Mouse (Mus musculus): ENCODE results near the gene Dync1li1.

Gene Dync1li1

DNA sequence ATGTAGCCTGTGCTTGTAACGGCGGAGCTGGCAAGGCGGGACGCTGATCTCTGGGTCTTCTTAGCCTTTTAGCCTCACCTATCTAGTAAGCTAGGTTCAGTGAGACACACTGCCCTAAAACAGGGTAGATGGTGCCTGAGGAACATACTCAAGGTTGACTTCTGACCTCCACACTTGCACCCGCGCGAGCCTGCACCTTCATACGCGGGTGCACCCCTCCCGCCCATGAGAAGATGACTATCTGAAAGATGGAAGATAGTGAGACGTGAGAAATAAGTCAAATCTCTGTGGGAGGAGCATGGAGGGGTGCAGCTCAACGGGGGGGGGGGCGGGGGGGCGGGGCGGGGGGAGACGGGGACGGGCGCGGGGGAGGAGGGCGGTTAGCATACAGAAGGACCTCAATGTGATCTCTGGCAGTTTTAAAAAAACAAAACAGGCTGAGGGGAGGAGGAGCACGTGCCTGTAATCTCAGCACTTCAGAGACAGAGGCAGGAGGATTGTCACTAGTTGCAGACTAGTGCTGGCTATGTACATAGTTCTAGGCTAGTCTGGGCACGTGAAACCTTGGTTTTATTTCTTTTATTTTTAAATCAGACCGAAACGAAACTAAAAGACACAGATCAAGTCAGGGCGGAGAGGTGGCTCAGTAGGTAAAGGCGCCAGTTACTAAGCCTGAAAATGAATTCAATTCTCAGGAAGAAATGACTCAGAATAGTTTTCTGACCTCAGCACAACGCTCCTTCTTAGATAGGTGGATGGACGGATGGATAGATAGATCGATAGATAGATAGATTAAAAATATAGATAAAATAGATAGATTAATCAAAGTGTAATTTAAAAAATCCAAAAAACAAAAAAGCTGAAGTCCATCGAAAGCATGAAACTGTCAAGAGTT, 41.6 kb downstream of the Dync1li1 start:
- DNase-seq (ENCODE audit: low read depth), result peak; percentile 85

- DNase-seq (ENCODE audit: low read depth), result peak; percentile 99
Observed at GRCm38 (mm10) chr9:114731011-114731755, 42.6 kb downstream of the Dync1li1 start, which contains the start of gene Cmtm6. Gene Cmtm6, plus strand, starts transcription at chr9:114731116.

GRCm38 (mm10) chr9:114731871-114732682, 43.5 kb downstream of the Dync1li1 start:
- peak; percentile 67 for DNase-seq (ENCODE audit: low read depth)

- no peak for DNase-seq (ENCODE audit: low read depth)
Observed at GRCm38 (mm10) chr9:114733238-114733637, 44.6 kb downstream of the Dync1li1 start.

GRCm38 (mm10) chr9:114736442-114736841, 47.9 kb downstream of the Dync1li1 start:
- DNase-seq (ENCODE audit: low read depth), result no peak

DNA sequence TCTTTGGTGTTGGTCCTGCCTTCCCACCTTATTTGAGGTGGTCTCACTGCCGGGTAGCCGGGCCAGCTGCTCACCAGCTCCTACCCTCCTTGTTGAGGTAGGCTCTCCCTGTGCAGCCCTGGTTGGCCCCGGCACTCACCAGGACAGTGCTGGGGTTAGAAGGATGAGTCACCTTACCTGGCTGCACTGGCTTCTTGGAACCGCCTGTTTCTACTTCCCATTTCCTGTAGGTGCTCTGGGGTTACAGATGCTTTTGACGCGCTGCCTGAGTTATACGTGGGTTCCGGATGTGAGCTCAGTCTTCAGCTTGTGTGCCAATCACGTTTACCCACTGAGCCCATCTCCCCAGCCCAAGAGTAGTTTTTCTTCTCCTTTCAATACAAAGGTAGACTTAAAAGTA, 51.7 kb downstream of the Dync1li1 start:
- DNase-seq (ENCODE audit: low read depth), result peak; percentile 71

DNA sequence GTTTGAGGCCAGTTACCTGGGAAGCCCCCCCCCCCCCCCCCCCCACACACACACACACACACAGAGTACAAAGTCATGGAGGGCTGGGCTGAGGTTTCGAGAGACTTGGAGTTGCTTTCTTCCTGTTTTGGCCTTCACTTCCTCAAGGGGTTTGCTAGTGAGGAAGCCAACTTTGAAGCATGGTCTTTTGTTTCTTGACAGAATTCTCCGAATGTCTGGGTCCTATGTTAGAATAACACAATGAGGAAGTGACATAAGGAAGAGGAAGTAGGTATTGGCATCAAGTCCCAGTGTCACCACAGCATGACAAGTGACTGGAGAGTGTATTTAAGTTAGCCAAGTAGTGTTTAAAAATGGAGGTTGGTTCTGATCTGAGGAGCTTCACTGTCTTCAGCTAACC, 54.1 kb downstream of the Dync1li1 start:
- DNase-seq (ENCODE audit: low read depth), result peak; percentile 57

DNA sequence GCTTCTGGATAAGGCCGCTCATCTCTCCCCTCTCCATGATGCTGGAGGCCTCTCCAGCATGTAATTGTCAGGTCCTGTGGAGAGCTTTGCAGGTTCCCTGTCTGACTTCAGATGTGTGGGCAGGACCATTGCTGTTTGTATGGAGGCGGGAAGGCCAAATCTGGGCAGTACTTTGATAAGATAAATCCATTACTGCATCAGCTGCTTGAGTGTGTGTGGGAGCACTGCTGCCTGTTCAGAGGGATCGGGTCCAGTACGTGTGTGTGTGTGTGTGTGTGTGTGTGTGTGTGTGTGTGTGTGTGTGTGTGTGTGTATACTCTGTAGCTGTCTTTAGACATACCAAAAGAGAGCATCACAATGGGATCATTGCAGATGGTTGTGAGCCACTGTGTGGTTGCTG, 56.6 kb downstream of the Dync1li1 start:
- no peak for DNase-seq (ENCODE audit: low read depth)

- no peak for DNase-seq (ENCODE audit: low read depth)
Observed at GRCm38 (mm10) chr9:114745654-114746053, 57.1 kb downstream of the Dync1li1 start.

DNA sequence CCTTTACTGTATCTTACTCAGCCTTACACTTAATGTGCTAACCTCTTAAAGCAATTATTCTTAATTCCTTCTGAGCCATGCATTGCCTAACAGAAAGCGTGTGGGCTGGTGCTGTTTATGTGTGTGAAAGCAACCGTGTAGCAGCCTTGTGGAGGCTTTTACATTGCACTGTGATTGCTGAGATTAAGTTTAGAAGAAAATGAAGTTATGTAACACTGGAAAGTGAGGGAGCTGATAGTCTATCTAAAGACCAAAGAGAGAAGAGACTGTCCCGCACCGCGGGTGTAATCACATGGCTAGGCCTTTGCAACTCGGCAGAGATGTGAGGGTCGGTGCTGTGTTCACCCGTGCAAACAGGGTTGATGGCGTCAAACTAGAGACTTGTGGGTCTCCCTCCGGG, 58.4 kb downstream of the Dync1li1 start:
- DNase-seq (ENCODE audit: low read depth), result no peak

DNA sequence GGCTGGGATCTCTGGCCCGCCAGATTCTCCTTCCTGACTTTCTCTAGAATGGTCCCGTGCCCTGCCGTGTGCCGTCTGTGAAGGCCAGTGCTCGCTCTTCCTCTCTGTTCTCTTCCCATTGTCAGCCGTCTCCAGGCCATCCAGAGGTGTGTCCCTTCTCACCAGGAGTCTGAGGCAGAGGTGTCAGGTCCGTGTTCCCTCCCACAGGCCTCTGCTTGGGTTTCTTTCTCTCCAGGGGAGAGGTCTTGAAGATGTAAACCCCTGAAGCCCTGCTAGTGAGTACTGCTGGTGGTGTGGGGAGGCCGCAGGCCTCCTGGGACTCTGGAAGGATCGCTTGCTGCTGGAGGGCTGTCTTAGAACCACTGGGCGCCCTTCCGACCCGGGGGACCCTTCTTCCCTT, 58.9 kb downstream of the Dync1li1 start:
- no peak for DNase-seq (ENCODE audit: low read depth)

DNA sequence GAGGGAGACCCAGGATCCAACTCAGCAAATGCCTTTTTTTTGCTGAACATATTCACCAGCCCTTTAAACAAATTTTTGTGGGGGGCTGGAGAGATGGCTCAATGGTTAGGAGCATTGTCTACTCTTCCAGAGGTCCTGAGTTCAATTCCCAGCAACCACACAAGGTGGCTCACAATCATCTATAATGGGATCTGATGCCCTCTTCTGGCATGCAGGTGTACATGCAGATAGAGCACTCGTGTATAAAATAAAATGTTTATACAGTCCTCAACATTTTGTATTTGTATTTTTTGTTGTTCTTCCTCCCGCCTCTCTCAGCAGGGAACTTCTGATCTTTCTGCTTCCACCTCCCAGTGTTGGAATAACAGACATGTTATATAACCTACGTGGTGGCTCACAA, 63.0 kb downstream of the Dync1li1 start:
- DNase-seq (ENCODE audit: low read depth), result no peak

- DNase-seq (ENCODE audit: low read depth), result peak; percentile 88
Observed at GRCm38 (mm10) chr9:114752311-114752710, 63.7 kb downstream of the Dync1li1 start.

- peak; percentile 95 for DNase-seq (ENCODE audit: low read depth)
Observed at GRCm38 (mm10) chr9:114752863-114753484, 64.4 kb downstream of the Dync1li1 start.

GRCm38 (mm10) chr9:114758272-114758671, 69.7 kb downstream of the Dync1li1 start:
- peak; percentile 69 for DNase-seq (ENCODE audit: low read depth)

GRCm38 (mm10) chr9:114758801-114759200, 70.2 kb downstream of the Dync1li1 start:
- peak; percentile 43 for DNase-seq (ENCODE audit: low read depth)

DNA sequence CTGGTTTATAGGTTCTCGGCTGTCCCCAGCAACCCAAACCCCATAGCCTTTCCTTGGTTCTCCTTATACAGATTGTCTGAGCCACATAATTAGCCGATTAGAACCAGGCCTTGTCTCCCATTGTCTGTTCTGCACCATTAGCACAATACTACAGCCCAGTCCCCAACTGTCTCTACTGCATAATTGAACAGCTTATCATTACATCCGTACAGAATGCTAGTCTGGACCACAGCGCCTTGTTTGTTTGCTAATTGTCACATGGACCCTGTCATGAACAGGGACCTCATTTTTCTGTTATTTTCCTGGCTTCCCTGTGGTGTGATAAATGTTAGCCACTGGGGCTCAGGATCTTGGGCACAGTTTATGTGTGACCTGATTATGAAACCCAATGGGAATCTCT, 71.3 kb downstream of the Dync1li1 start:
- DNase-seq (ENCODE audit: low read depth), result no peak

- peak; percentile 72 for DNase-seq (ENCODE audit: low read depth)
Observed at GRCm38 (mm10) chr9:114760353-114760752, 71.8 kb downstream of the Dync1li1 start.

DNA sequence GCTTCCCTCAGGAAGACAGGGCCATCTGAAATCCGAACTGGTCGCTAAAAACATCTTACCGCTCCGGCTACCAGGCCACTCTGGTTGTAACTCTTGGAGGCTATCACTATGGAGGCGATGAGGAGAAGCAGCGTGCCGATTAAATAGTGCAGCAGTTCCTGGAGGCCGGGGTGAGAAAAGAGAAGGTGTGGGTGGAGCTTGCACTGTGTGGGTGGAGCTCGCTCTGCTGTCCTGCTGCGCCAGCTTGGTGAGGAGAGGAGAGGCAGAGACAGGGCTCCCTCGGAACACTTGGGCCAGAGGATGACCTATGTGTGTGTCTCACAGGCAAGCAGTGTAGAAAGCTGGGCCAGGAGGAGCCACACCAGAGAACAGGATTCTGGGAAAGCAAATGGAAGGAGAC, 73.3 kb downstream of the Dync1li1 start:
- DNase-seq (ENCODE audit: low read depth), result peak; percentile 49

- DNase-seq (ENCODE audit: low read depth), result peak; percentile 79
Observed at GRCm38 (mm10) chr9:114763341-114763740, 74.8 kb downstream of the Dync1li1 start.

DNA sequence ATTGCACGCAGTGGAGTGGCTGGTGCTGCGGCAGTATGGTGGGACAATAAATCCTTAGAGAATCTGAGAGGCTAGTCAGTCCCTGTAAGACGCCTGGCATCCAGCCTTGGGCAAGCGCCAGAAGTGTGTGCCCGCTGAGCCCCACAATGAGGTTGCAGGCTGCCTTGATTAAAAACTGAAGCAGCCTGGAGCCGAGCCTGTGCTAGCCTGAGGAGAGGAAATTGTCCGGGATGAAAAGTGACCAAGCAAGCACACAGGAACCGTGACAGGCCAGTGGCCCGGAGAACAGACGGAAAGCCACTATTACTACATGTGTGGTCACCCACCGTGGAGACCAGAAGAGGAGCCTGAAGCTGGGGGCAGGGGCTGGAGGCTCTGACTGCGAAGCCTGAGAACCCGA, 78.4 kb downstream of the Dync1li1 start:
- no peak for DNase-seq (ENCODE audit: low read depth)

DNA sequence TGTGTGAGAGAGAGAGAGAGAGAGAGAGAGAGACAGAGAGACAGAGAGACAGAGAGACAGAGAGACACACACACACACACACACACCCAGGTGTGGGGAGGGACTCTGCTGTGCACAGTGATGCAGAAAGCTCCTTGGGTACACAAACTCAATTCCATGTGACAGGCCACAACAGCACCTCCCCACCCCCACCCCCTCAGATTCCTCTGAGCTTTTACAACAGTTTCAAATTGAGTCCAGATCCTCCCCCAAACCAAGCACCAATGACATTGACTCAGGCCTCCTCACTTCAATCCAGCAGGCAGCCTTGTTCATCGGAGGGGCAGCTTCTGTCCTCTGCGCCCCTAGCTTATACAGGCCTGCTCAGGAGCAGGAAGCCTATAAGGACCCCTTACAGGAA, 78.9 kb downstream of the Dync1li1 start:
- no peak for DNase-seq (ENCODE audit: low read depth)

All from induced T-regulatory cell, adult 2 months (primary cell).